Mouse (Mus musculus) spleen, adult 2 months (tissue): ENCODE results near the gene Cldn18.

Experiments
- CTCF ChIP-seq: fragments of 200-500 bp; IDR thresholded peaks from 2 replicates; pipeline ENCODE4 v1.5.1; 2011; ENCODE audit warnings: mild to moderate bottlenecking, inconsistent platforms; ENCODE audit not compliant: insufficient read depth, insufficient read length, insufficient replicate concordance; ENCODE audit errors: extremely low read depth
- POLR2A ChIP-seq: fragments of 200-500 bp; IDR thresholded peaks from 2 replicates; pipeline ENCODE4 v1.6.1; 2011; ENCODE audit warnings: low read depth, low read length, inconsistent platforms

DNA sequence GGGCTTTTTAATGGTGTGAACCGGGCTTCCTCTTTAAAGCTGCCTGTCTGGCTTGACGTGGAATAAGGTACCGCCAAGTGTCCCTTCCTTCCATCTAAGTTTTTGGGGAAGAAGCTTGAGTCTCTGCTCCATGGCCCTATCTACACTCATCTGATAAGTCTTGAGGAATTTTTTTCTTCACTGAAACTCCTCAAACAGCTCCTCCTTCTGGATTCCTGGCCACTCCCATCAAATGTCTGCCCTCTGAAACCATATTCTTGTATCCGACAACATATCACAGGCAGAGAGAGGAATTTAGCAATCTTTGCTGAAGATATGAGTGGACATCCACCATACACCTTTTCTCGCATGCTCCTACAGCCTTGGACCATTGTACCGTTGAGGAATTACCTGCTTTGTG lies 10.8 kb downstream of the Cldn18 start:
- TF ChIP-seq CTCF (no peak), POLR2A (no peak)
